Mouse (Mus musculus) thymus, postnatal 14 days (tissue): ENCODE results near the gene Enpp5.

Experiments used
- DNase-seq: peaks from one replicate; pipeline ENCODE4 v3.0.0; 2021

Gene Enpp5

DNA sequence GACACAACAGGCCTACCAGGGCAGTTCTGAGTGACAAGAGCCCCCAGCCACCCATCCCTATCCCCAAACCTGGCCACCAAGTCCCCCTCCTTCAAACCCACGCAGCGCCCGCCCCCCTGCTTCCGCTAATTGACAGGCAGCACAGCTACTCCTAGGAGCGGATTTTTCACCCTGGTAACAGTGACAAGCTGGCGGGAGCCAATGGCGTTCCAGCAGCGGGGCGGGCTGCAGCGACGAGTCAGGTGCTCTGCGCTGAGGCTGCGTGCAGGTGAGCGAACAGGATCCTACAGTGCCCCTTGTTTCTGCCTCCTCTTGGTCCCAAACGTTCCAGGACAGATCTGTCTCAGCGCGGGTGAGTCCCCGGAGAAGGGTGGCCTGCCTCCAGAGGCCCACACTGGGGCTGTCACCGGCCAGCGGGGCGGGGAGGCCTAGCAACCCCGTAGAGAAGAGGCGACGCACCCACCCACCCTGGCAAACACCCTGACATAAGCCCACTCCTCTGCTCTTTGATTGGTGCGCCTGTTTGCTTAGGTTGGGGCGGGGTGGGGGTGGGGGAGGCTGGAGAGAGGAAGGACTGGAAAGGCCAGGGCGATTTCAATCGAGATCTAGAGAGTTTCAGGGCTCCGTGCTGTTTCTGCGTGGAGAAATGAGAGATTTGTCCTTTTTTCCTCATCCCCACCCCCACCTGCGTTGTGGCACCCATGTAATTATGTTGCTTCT, at the start of gene Enpp5:
Gene Enpp5, plus strand, starts transcription at position 183 of the 720 bp plus-strand sequence.
- DNase-seq = peak; percentile 89

DNA sequence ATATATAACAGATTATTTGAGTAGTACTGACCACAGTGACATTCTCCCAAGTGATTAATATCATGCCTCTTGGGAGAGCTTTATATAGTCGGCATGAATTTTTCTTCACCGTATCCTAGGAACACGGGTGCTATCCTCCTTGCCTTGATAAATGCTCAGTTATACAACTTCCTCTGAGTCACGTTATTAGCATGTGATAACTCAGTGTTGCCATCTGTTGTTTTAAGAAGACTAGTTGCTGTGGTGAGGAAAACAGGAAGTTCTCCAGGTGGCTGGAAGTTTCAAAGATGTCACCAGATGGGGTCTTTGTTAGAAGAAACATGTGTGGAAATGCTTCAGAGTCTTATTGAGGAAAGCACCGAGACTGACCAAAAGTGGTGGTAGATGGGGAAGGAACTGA, 49.0 kb upstream of the Enpp5 start:
- no peak for DNase-seq

DNA sequence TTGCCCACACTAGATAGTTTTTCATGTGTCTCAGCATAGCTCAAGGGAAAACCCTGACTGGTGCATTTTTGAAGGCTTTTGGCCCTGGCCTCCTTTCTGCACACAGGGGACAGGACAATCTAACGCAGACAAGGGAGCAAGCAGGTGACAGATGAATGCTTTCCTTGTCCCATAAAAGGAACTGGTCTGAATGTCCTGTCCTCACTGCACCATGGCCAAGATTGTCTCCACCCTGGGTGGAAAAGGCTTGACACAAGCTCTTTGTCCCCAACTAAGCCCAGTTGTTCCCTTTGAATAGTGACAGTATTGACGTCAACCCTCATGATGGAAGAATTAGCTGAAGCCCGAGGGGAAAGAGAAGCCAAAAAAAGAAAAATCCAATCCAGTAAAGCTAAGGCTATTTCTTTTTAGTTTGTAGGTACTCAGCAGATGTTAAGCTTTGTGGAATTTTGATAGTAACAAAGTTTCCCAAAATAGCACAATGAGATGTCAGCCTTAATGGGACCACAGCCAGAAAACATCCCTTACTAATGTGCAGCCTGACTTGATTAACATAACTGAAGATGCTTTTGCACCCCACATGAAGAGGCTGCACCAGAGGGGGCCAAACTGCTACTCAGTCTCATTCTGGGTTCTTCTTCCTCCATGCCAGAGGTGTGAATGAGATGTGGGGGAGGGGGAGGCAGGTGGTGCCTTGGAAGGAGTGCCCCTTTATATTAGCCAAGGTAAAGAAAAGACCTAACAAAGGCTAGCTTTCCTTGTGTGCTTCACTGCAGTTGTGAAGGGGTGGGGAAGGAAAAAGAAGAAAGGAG, 47.6 kb upstream of the Enpp5 start:
- no peak for DNase-seq

DNA sequence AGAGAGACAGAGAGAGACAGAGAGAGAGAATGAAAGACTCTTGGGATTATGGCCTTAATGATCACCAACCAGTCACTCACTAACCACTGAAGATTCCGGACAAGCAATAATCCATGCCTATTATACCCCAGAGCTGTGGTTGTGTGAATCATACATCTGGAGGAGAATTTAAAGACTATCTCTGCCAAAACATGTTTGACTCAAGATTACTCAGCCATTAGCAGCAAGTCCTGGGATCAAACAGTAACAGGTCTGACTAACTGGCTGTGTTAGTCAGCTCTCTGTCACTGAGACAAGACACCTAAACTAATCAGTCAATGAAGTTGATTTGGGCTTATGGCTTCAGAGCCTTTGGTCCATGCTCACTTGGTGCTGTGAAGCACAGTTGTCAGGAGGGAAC, 43.6 kb upstream of the Enpp5 start:
- no peak for DNase-seq

DNA sequence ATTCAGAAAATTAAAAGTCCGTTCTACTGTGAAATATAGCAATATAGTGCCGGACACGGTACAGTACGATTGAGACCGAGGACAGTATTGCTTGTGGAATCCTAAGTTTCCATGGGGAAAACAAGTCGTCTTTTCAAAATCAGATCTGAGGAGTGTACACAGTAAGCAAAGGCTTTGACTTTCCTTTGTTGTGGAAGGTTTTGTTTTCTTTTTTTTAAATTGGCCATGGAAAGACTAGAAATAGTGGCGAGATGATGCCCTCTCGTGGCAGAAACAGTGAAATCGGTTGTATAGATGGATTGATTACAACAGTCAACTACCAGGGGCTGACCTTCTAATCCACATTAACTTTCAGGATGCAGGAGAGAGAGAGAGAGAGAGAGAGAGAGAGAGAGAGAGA, 40.0 kb upstream of the Enpp5 start:
- no peak for DNase-seq

DNA sequence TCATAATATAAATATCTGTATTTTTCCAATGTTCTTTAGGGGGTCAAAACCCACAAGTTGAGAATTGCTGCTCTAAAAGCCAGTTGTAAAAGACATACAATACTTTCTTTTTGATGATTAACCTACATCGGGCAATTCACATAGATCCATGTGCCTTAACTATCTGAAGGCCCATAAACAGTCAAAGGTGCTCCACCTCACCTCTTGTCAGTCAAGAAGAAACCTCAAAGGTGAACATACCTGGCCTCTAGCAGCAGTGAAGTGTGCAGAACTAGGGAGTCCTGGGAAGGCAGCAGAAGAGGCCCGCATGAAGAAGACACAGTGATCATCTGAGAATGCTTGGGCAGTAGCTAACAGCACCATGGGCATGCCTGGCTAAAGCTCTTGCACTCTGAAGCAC, 38.2 kb upstream of the Enpp5 start:
- DNase-seq = no peak

DNA sequence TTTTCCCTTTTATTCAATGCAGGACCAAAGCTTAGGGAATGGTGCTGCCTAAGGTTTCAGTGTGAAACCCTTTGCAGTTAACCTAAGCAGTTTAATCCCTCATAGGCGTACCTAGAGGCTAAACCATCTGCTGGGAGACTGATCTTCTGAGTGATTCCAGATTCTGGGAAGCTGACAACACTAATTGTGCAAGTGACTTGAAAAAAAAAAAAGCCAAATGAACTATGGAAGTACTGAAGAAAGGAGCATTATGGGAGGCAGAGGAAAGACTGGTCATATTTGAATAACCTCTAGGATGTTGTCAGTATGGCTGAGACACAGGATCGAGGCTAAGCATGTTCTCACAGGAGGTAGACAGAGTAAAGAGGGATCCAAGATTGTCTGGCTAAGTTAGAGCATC, 36.3 kb upstream of the Enpp5 start:
- no peak for DNase-seq

DNA sequence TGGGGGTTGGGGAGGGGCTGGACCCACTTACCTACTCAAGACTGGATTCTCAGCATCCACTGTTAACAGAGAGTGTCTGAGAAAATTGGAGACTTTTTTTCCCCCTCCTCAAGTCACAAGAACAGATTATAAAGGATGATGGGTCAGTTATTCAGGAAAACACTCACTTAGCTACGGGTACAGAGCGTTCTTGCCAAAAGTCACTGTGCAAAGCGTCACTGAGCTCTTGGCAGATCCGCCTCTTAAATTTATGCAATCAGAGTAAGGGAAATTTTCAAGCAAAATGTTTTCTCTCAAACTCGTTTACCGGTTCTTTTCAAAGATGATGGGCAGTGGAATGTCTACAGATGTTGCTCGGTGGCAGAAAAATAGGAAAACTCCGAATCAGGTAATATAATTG, 35.8 kb upstream of the Enpp5 start:
- no peak for DNase-seq

DNA sequence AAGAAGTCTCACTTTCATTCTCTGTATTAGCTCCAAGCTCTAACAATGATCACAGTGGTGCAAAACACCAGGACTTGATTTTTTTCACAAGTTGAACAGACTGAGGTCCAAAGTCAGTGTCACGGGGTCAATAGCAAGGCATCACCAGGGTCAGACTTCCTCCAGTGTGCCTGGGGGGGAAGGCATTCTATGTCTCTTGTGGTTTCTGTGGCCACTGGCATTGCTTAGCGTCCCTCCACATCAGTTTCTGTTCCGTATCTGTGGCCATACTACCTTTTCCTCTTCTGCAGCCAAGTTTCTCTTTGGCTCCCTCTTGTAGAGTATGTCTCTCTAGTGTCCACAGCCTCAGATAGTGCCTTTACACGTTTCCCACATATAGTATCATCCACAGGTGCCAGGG, 25.2 kb upstream of the Enpp5 start:
- no peak for DNase-seq

DNA sequence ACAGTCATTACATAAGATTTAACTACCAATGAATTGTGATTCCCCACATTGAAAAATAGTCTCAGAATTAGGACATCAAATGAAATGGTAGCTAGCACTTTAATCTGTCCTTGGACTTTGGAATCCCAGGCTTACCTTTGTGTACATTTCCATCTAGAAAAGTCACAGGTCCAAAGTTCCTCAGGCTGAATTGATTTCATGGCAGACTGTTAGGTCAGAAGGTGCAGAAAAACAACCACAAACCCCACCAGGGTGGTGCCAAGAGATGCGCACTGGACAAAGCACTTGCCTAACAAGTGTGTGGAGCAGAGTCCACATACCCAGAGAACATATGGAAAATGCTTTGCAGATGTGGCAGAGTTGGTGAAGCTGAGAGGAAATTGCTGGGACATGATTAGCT, 21.5 kb upstream of the Enpp5 start:
- DNase-seq = no peak

DNA sequence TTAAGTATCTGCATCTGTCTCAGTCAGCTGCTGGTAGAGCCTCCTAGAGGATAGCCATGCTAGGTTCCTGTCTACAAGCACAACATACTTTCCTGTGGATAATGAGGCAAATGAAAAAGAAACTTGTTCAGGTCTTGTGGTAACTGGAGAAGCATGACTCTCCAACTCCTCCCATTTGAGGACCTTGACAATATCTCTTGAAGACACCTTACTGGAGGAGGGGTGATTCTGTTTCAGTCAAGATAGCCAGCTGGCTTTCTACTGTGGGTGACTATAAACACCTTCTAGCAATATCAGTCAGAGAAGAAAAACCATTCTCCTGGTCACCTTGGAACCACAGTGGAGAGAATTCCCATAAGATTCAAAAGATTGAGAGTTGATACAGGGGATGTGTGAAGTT, 20.5 kb upstream of the Enpp5 start:
- no peak for DNase-seq

DNA sequence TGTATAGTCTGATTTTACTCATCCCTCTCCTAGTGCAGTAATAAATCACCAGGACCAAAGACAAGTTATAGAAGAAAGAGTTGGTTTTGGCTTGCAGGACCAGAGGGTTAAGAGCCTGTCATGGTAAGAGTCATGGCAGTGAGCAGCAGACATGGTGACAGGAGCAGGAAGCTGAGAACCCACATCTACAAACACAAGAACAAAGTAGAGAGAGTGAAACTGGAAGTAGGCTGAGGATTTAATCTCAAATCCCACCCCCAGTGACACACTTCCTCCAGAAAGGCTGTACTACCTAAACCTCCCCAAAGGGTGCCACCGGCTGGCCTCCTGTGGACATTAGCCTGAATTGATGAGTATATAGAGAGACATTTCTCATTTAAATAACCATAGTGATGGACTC, 17.8 kb upstream of the Enpp5 start:
- no peak for DNase-seq

DNA sequence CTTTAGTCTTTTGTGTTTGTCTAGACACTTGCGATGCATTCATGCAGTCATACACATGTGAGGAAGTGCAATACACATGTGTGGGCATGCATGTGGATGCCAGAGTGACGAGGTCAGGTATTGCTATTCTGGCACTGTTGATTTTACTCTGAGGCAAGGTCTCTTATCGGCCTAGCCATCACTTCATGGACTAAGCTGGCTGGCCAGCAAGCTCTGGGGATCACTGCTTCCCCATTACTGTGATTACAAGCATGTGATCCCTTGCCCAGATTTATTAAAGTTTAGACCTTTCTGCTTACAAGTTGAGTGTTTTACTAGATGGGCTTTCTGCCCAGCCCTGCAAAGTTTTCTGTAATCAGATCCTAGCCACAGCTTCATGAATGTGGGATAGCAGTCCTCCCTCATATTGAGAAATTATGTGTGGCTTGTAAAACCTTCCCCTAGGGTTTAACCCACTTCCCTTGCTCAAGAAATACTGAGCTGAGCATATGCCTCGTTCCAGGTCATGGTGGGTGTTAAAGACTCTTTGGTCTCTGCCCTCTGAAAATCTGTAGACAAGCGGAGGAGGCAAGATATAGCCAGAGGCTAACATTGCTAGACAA, 17.2 kb upstream of the Enpp5 start:
- no peak for DNase-seq

DNA sequence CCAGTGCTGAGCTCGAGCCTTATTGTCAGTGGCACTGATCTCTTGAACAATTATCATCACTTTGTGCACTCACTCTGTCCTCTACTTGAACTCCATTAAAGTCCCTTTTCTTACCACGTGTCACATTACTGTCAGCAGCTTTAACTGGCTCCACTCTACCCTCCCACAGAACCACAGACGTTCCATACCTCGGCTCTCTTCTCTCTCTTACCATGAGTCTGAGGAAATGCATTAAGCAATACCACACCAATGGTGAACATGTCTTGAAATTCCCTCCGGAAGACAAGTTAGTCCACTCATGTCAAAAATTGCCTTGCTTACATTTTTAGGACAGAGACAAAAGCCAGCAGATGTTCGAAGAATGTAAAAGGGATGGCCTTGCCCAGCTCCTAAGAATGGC, 9.7 kb upstream of the Enpp5 start:
- no peak for DNase-seq

DNA sequence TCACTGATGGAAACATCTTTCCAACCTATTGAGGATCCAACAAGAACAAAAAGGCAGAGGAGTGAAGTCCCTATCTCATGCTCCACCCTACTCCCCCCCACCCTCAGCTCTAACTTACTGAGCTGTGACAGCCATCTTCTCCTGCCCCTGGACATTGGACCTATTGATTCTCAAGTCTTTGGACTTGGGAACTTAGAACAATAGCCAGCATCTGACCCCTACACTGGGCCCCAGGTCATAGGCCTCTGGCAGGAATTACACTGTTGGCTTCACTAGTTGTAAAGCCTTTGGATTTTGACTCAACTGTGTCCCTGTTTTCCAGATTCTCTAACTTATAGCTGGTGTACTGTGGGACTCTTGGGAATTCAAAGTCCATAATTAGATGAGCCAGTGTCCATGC, 6.9 kb upstream of the Enpp5 start:
- no peak for DNase-seq

DNA sequence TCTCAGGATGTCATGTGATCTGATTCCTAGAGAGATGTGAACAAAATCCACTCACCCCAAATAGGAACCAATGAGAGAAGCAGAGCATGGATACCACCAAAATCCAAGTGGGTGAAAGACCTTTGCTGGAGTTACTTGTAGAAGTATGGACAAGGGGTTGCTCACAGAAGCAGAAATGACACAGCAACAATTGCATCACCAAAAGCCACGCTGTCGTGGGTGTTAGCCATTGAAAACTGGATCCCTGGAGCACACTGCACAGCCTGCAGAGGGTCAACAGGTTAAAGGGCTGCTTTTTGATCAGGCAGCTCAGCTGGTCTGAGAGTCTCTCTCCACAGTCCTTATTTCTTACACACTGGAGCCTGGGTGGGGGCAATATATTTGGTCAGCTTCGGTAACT, 3.0 kb upstream of the Enpp5 start:
- DNase-seq = no peak

DNA sequence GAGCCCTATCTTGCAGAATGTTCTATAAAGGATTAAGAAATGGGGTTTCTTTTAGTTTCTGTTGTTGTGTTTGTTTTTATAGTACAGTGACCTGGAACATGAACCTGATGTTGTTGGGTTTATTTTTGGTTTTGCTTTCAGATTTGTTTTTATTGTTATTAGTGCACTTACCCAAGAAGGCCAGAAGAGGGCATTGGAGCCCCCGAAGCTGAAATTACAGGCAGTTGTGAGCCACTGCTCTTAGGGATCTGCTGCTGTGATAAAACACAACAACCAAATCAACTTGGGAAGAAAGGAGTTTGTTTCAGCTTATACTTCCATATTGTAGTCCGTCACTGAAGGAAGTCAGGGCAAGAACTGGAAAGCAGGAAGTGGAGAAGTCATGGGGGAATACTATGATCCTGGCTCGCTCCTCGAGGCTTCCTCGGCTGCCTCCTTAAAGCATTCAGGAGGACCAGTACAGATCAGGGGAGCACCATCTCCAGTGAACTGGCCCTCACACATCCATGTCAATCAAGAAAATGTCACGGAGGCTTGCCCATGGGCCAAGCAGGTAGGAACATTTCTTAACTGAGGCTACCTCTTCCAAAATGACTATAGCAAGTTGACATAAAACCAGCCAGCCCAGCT, 2.4 kb upstream of the Enpp5 start:
- DNase-seq = peak; percentile 16

DNA sequence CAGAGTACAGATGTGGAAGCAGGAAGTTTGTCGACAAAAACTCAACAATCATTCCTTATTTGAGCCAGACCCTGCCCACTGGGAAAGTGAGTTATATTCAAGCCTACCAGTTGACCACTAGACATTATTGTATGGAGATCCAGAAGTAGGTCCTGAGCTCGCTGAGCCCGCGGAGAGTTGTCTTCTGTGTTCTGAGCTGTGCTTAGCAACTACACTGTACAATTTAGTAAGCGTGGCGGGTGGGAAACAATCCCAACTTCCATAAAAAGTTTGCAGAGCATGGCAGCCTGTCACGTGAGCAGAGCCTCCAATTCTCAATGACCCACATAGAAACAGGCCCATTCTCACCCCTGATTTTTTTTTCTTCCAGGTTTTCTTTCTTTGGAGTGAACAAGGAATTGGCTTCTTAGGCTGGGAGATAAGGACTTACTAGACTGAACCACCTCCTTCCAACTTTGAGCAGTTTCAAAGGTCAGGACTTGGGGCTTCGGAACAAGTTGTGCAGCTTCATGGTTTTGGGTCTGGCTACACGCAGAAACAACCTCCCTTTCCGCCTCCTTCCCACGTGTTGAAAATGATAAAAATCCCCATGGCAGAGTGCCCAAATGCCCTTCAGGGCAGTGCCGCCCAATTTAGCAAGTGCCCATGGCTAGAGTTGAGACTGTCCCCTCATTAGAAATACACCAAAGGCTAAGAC, 1.3 kb upstream of the Enpp5 start:
- no peak for DNase-seq

DNA sequence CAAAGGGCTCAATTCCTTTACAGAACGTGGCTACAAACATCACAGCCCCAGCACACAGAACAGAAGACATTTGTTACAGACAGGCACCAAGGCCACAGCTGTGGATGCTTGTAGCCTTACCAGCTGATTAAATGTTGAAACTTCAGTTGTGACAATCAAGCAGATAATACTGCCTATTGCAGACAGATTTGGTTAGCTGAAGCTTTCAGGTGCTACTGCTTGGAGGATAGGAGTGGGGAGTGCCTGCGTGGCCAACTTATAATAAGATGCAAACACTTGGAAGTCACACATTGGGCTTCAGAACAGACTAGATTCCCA, 811 bp upstream of the Enpp5 start:
- no peak for DNase-seq

DNA sequence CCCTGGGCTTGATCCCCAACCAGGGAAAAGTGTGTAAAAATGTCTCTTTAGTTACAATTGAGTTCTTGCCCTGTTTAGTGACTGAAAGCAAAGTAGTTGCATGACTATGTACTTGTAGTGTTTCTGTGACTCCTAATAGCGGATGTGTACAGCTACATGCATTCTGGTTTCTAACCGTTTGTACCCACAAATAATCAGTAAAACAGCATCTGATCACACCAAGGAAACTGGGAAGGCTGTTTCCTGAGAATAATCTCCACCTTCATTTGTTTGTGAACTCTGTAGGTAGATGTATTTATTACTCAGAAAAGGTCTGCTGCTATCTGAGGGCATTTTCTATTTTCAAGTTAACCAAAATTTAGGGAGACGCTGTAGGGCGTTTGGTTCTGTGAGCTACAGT, 4.5 kb downstream of the Enpp5 start:
- no peak for DNase-seq

DNA sequence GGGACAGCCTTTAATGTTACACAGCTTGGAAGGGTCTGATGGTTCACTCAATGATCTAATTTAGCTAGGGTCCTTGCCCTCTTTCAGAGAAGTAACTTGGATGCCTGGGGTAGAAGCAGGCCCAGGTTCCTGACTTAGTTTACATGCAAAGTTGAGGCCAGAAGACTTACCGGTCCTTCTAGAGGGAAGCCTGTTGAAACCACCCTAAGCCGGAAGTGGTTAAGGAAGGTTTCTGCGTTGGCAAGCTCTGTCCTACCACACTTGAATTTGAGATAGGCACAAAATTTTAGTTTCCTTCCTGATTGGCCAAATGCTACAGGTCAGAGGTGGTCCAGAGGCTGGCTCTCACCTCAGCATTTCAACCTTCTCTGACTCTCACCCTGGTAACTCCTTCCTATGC, 9.6 kb downstream of the Enpp5 start:
- DNase-seq = no peak

DNA sequence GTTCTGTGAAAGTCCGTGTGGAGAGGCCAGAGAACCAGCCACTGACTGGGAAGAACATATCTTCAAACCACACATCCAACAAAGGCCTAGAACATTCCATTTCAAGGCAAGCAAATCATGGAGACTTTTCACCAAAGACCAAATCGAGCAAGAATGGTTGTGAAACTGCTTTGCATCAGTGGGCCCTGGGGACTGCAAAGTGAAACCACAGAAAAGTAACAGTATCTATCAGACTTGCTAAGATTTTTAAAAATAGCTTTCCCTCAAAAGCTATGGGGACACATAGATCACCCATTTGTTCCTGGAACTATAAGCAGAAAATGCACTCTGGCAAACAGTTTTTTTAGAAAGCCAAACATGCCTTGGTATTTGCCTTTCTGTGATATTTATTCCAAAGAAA, 12.3 kb downstream of the Enpp5 start:
- no peak for DNase-seq

DNA sequence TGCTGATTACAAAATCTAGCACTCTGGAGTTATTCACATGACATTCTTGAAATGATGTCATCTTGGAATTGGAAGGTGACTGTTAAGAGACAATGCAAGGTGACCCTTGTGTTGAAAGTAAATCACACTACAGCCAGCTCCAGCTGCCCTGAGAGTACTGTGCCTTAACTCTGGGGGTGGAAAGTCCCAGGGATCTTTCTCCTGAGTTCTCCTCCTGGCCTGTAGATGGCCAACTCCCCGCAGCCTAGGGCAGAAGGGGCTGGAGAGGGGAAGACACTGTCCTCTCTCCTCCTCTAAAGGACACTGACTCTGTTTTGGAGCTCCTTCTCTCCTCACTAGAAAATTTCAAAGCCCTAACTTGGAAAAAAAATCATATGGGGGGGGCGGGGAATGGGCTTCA, 12.9 kb downstream of the Enpp5 start:
- DNase-seq = no peak
